Mouse (Mus musculus) MEL (cell line): ENCODE measurements around the gene Whrn.

ENCODE experiments used
- ELF1 ChIP-seq: IDR thresholded peaks from 2 replicates; pipeline ENCODE4 v1.6.1; 2014; ENCODE audit warnings: low read depth, mild to moderate bottlenecking, inconsistent platforms, low read length, improper control_type of control experiment, moderate library complexity
- POLR2A ChIP-seq, 2 experiments: IDR thresholded peaks; 2 replicates each; pipeline ENCODE4 v1.6.1; 2011 to 2012; ENCODE audit warnings: low read length in 2 of 2, mild to moderate bottlenecking in 2 of 2, control low read depth in 1 of 2, improper control_type of control experiment in 1 of 2, low read depth in 1 of 2, moderate library complexity in 1 of 2; ENCODE audit not compliant: control insufficient read depth in 1 of 2, insufficient read depth in 1 of 2, poor library complexity in 1 of 2
- USF2 ChIP-seq, 2 experiments: IDR thresholded peaks; 2 replicates each; pipeline ENCODE4 v1.6.1; 2011 to 2012; ENCODE audit warnings: improper control_type of control experiment in 2 of 2, low read length in 2 of 2, borderline replicate concordance in 1 of 2, inconsistent platforms in 1 of 2, low read depth in 1 of 2, mild to moderate bottlenecking in 1 of 2; ENCODE audit not compliant: insufficient read depth in 1 of 2

- no peak for TF ChIP-seq POLR2A (IDR thresholded peaks at IDR 0.05; ENCODE audit: control insufficient read depth in 1 of 2, insufficient read depth in 1 of 2, low read depth in 1 of 2, low read length in 2 of 2, poor library complexity in 1 of 2)
- TF ChIP-seq ELF1, result no peak
- TF ChIP-seq USF2 (IDR thresholded peaks at IDR 0.05; ENCODE audit: borderline replicate concordance in 1 of 2, insufficient read depth in 1 of 2, low read depth in 1 of 2, low read length in 2 of 2), result no peak
Measured at GRCm38 (mm10) chr4:63494401-63494966, 1.3 kb downstream of the Whrn start.
